ENCODE assay signal across 8 mouse cellular contexts in genomic region chr10:21991986-21992833, GRCm38 (mm10).
DNase-seq lines count a peak whose midpoint lies in the region; ATAC-seq and TF ChIP-seq lines count a peak whose summit lies in the region.

No protein-coding gene starts in this region.

- peak overlapping the region; percentile 81 for H3K4me2 ChIP-seq in liver, postnatal 0 days (ENCODE audit: low read depth, low read length)
- H3K4me2 ChIP-seq in neural tube, embryonic 11.5 days (ENCODE audit: low read depth) = peak overlapping the region; percentile 90

- peak overlapping the region; percentile 61 for H3K9ac ChIP-seq in heart, adult 2 months (ENCODE audit: low read depth, low read length)
- peak overlapping the region; percentile 75 for H3K9ac ChIP-seq in liver, postnatal 0 days (replicated peaks)
- no peak overlapping the region for H3K9ac ChIP-seq in neural tube, embryonic 11.5 days (ENCODE audit: low read length)

- peak overlapping the region; percentile 24 for H3K4me3 ChIP-seq in erythroblast, embryonic 14.5 days (replicated peaks)
- peak overlapping the region; percentile 75 for H3K4me3 ChIP-seq in bone marrow macrophage, adult 2 months (ENCODE audit: insufficient read depth, low read length)
- H3K4me3 ChIP-seq in heart, adult 2 months = peak overlapping the region; percentile 91
- peak overlapping the region; percentile 64 for H3K4me3 ChIP-seq in liver, postnatal 0 days (ENCODE audit: low read depth, low read length)
- no peak overlapping the region for H3K4me3 ChIP-seq in neural tube, embryonic 11.5 days (ENCODE audit: low read depth, low read length)

- no peak for TF ChIP-seq CTCF in bone marrow macrophage, adult 2 months (IDR thresholded peaks at IDR 0.05; ENCODE audit: low read depth, low read length)
- no peak for TF ChIP-seq CTCF in heart, adult 2 months (IDR thresholded peaks at IDR 0.05)
- TF ChIP-seq CTCF in liver, postnatal 0 days (IDR thresholded peaks at IDR 0.05; ENCODE audit: low read depth) = no peak

- peak; percentile 58 to 72 for DNase-seq in heart, adult 2 months
- peak; percentile 66 for DNase-seq in kidney, adult 18-20 months
- peak; percentile 56 for DNase-seq in liver, postnatal 0 days
- peak; percentile 20 for DNase-seq in neural tube, embryonic 11.5 days (ENCODE audit: low spot score)
- DNase-seq in urinary bladder, postnatal 4 days (ENCODE audit: low spot score in 2 of 2) = no peak

- TF ChIP-seq EP300 in heart, adult 2 months (IDR thresholded peaks at IDR 0.05; ENCODE audit: insufficient read depth, low read depth, low read length) = peak; percentile 31; the same call in 1 of the 2 replicates
- no peak for TF ChIP-seq EP300 in liver, postnatal 0 days (IDR thresholded peaks at IDR 0.05; ENCODE audit: low read depth)

- no peak for ATAC-seq in erythroblast, adult 5-6 weeks (replicated peaks; ENCODE audit: low FRiP score, poor library complexity, severe bottlenecking)
- no peak for ATAC-seq in liver, postnatal 0 days
- ATAC-seq in neural tube, embryonic 11.5 days (ENCODE audit: insufficient read depth, low FRiP score, low TSS enrichment) = no peak

- peak overlapping the region; percentile 68 for H3K27ac ChIP-seq in bone marrow macrophage, adult 2 months (ENCODE audit: insufficient read depth, low read depth, low read length)
- H3K27ac ChIP-seq in heart, adult 2 months = peak overlapping the region; percentile 100
- peak overlapping the region; percentile 97 for H3K27ac ChIP-seq in liver, postnatal 0 days (ENCODE audit: low read depth)
- H3K27ac ChIP-seq in neural tube, embryonic 11.5 days (ENCODE audit: low read depth, low read length) = no peak overlapping the region

- intact Hi-C loops in heart, adult 2 months (cut with DNase I) = loop anchor here (1.0 to 5.0 kb wide), 9 partner anchors 40 to 445 kb away; no protein-coding TSS in a partner anchor

- H3K4me1 ChIP-seq in erythroblast, embryonic 14.5 days (ENCODE audit: control insufficient read depth) = peaks cover 17% of the 10 kb centered on the region
- H3K4me1 ChIP-seq in bone marrow macrophage, adult 2 months (ENCODE audit: control insufficient read depth, insufficient read depth, low read length) = peaks cover 4% of the 10 kb centered on the region; the same call in 1 of the 2 replicates
- H3K4me1 ChIP-seq in heart, adult 2 months (ENCODE audit: control insufficient read depth, insufficient read depth, low read length) = peaks cover 3% of the 10 kb centered on the region; the same call in 1 of the 2 replicates
- H3K4me1 ChIP-seq in liver, postnatal 0 days (ENCODE audit: insufficient read depth) = 0 out of 2 replicates have a peak, but pooled peaks cover 3% of the 10 kb centered on the region
- peaks cover 6% of the 10 kb centered on the region for H3K4me1 ChIP-seq in neural tube, embryonic 11.5 days (ENCODE audit: control insufficient read depth, insufficient read depth, low read length)

- WGBS in heart, adult 2 months = 18% methylated on average over 17 of the region's 17 CpGs
- WGBS in liver, postnatal 0 days (ENCODE audit: insufficient replicate concordance) = 12% methylated on average over 17 of the region's 17 CpGs
- 16% methylated on average over 17 of the region's 17 CpGs for WGBS in neural tube, embryonic 11.5 days

- peaks cover 3% of the 10 kb centered on the region; the same call in 1 of the 2 replicates for H3K9me3 ChIP-seq in erythroblast, embryonic 14.5 days (ENCODE audit: control insufficient read depth, low read length)
- no peaks in the 10 kb centered on the region for H3K9me3 ChIP-seq in liver, postnatal 0 days (ENCODE audit: low read length)
- H3K9me3 ChIP-seq in neural tube, embryonic 11.5 days (ENCODE audit: control insufficient read depth, low read length) = no peaks in the 10 kb centered on the region

- no peaks in the 10 kb centered on the region for H3K79me2 ChIP-seq in heart, adult 2 months (replicated peaks; ENCODE audit: control insufficient read depth, insufficient read depth, low read length)

- peaks cover 45% of the 10 kb centered on the region for H3K27me3 ChIP-seq in erythroblast, embryonic 14.5 days (ENCODE audit: control insufficient read depth)
- no peaks in the 10 kb centered on the region for H3K27me3 ChIP-seq in heart, adult 2 months (ENCODE audit: control insufficient read depth, insufficient read depth, low read length)
- peaks cover 4% of the 10 kb centered on the region; the same call in 1 of the 2 replicates for H3K27me3 ChIP-seq in liver, postnatal 0 days (ENCODE audit: insufficient read depth, low read length)
- 0 out of 2 replicates have a peak, but pooled peaks cover 11% of the 10 kb centered on the region for H3K27me3 ChIP-seq in neural tube, embryonic 11.5 days (ENCODE audit: control insufficient read depth, insufficient read depth, low read length)

- peaks cover 2% of the 10 kb centered on the region; the same call in 1 of the 2 replicates for H3K36me3 ChIP-seq in erythroblast, embryonic 14.5 days (ENCODE audit: control insufficient read depth)
- H3K36me3 ChIP-seq in heart, adult 2 months (ENCODE audit: control insufficient read depth, insufficient read depth, low read length) = peaks cover 13% of the 10 kb centered on the region
- peaks cover 13% of the 10 kb centered on the region for H3K36me3 ChIP-seq in liver, postnatal 0 days (replicated peaks; ENCODE audit: insufficient read depth, low read length)
- no peaks in the 10 kb centered on the region for H3K36me3 ChIP-seq in neural tube, embryonic 11.5 days (ENCODE audit: control insufficient read depth, insufficient read depth, low read length)

- no peak for TF ChIP-seq POLR2A in bone marrow macrophage, adult 2 months (IDR thresholded peaks at IDR 0.05; ENCODE audit: borderline replicate concordance, low read depth, low read length)
- TF ChIP-seq POLR2A in heart, adult 2 months (IDR thresholded peaks at IDR 0.05; ENCODE audit: insufficient read depth, low read depth, low read length) = no peak; the same call in 1 of the 2 replicates

Comparison
In these comparisons a context has a peak if more than half of its experiments do, and no peak if none do; other contexts are left out.
1. DNase-seq: peak in heart, adult 2 months (2 of 2), kidney, adult 18-20 months (single experiment), liver, postnatal 0 days (single experiment) and neural tube, embryonic 11.5 days (single experiment); none in urinary bladder, postnatal 4 days (0 of 2).